Mouse (Mus musculus) E14TG2a.4 (cell line): ENCODE results near the gene Psmc1.

Experiments used
- CTCF ChIP-seq: conservative IDR thresholded peaks from 2 replicates; pipeline ENCODE4 v1.5.1; 2014; ENCODE audit warnings: low read length
- NANOG ChIP-seq: IDR thresholded peaks from 2 replicates; pipeline ENCODE4 v1.6.1; 2014; ENCODE audit warnings: borderline replicate concordance, low read length, mixed read lengths

- TF ChIP-seq CTCF: no peak
- no peak for TF ChIP-seq NANOG
Observed at GRCm38 (mm10) chr12:100075715-100076114, 34.2 kb upstream of the Psmc1 start.
